Mouse (Mus musculus) naive thymus-derived CD4-positive, alpha-beta T cell, adult 2 months (primary cell): ENCODE data around the gene Kif26a.

Experiments used
- DNase-seq: peaks from one replicate; pipeline ENCODE4 v3.0.0-alpha.2; 2011; ENCODE audit warnings: low read depth

The Kif26a gene

GRCm38 (mm10) chr12:112145875-112146651 is at the start of gene Kif26a:
Kif26a (plus strand) TSS chr12:112146208.
- peak; percentile 53 for DNase-seq

DNA sequence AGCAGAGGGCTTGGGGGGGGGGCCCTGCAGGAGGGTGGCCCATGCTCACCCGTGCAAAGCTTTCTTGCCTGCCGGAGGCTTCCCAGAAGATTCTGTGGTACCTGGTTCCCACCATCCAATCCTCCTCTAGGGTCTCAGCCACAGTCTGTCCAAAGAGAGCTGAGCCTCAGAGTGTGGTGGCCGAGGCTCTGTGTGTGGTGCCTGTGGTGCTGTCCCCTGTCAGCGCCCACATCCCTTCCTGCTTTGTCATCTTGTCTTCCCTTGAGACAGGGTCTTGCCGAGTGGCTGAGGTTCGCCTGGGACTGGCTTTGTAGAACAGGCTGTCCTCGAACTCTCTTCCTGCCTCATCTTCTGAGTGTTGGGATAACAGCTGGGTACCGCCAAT is 49.3 kb upstream of the Kif26a start:
- no peak for DNase-seq

GRCm38 (mm10) chr12:112100106-112100505 is 45.9 kb upstream of the Kif26a start:
- DNase-seq: no peak

- DNase-seq: no peak
Observed at GRCm38 (mm10) chr12:112101045-112101444, 45.0 kb upstream of the Kif26a start.

DNA sequence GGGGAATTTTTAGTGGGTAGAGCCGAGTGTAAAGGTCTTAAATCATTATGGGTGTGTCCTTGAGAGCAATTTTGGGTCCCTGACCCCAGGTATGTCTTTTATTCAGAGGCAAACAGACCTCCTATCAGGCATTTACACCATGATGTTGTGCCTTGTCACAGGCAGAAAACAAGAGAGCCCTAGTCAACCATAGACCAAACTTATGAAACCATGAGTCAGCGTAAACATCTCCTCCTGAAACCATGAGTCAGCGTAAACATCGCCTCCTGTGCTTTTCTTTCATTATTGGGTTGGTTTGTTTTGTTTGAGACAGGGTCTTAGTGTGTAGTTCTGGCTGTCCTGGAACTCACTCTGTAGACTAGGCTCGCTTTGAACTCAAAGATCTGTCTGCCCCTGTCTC is 42.8 kb upstream of the Kif26a start:
- DNase-seq: no peak

DNA sequence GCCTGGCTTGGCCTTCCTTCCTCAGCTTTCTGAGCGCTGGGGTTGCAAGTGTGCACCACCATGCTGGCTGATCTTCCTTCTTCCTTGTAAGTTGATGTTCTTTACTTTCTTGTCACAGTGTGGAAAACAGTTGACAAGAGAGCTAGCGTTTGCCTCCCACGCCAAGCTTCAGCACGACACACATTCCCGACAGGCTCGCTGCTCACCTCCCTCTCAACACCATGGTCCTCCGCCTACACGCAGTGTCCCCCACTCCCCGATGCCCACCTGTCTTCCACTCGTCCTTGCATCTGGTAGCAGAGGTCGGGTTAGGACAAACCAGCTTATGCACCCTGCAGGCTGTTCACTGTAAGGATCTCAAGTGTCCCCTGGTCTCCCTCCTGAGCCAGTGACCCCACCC is 41.1 kb upstream of the Kif26a start:
- no peak for DNase-seq

- DNase-seq: no peak
Observed at GRCm38 (mm10) chr12:112106541-112106971, 39.5 kb upstream of the Kif26a start, which contains the start of gene Aspg. Aspg (plus strand) TSS chr12:112106679.

DNA sequence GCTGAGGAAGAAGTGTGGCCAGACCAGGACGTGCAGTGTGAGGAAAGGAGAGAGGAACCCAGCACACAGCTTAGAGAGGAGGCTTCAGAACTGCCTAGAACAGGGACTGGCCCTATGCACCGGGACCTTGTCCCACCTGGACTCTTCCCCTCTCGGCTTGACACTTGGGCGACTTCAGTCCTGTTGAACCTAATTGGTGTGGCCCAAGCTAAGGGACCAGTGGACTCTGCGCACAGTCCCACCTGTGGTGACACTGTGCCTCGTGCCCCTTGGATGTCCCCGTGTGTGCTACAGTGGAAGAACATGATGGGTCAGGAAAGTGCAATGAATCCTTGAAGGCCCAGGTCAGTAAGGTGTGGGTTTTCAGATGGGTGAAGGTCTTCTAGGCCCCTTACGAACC is 38.3 kb upstream of the Kif26a start:
- DNase-seq: no peak

DNA sequence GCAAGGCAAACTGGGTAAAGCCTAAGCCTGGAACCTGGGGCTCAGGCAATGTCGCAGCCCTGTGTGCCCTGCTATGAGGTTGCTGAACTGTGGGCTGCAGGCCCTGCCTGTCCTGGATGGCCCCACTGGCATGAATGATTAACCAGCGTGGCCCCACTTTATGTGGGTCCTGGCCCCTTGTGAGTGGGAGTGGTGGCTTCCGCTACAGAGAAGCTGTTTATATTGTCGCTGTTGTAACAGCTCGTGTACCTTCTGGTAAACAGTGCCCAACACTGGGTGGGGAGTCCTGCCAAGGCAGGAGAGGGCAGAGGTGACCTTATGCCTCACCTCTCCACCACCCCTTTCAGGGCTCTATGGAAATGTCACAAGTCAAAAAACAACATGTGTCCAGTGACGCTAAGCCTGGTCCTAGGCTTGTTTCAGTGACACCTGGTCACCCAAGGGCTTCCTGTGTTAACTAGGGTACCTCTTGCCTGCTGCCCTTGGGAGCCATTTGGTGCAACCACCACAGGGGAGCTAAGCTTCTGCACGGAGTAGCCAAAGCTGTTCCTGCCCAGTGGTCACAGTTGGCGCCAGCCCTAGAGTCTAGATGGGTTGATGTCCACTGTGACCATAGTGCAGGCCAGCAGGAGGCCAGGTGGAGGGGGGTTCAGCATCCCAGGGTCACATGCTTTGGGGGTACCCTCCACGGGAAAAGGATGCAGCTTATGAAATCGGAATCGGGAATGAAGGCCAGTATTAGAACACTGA is 37.1 kb upstream of the Kif26a start:
- DNase-seq: no peak

DNA sequence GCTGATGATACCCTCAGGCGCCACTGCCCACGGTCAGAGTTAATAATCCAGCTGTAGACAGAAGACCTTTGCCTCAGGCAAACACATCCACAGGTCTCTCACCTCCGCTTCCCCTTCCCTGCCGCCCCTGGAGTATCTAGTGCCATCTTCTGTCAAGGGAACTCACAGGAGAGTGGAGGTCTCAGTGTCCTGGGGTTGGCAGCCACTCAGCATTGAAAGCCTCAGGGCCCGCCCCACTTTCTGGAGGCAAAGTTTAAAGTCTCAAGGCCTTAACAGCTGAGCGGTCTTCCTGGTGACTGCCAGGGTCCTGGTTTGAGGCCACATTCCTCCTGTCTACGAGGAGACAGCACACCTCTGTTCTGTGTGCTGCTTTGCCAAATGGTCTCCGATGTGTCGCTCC is 36.3 kb upstream of the Kif26a start:
- DNase-seq: no peak

- no peak for DNase-seq
Observed at GRCm38 (mm10) chr12:112111323-112111722, 34.7 kb upstream of the Kif26a start.

GRCm38 (mm10) chr12:112112235-112112634 is 33.8 kb upstream of the Kif26a start:
- DNase-seq: no peak

DNA sequence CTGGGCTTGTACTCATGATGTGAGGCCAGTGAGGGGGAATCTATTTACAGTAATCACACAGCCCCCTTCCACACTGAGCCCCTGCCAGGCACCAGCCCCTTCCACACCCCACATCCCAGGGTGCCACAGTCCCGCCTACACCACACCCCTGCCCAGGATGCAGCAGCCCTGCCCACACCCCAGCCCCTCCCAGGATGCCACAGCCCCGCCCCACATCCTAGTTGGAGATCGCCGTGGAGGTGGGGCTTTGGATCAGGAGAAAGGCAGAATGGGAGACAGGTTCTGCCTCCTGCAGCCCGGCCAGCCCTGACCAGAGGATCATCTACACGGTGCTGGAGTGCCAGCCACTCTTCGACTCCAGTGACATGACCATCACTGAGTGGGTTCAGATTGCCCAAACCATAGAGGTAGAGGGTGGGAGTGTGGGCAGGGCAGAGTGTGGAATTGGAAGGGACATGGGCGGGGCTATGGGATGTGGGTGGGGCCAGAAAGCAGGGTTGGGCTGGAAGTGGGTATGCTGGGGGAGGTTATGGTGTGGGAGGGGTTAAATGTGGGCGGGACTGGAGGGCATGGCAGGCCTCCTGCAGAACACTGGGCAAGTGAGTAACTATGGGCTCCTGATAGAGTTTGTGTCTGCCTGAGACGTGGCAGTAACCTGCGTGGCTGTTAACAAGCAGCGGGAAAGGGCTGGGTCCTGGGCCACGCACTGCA is 33.2 kb upstream of the Kif26a start:
- DNase-seq: no peak

DNA sequence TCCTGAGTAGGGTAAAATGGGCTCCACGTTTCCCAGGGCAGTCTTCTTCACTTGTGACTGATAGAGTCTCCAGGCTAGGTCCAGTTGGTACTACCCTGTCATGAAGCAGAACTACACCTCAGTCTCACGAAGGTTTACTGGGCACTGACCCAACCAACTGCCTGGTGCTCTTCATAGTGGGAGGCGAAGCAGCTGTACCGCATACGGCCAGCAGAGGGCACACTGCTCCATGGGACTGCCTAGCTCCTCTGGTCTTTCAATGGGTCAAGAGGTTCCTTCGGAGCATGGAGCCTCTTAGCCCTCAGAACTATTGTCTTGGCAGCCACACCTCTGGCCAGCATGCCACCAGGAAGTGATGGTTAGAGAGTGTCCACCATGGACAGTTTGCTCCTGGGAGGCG is 32.3 kb upstream of the Kif26a start:
- peak; percentile 77 for DNase-seq

- DNase-seq: no peak
Observed at GRCm38 (mm10) chr12:112117006-112117405, 29.0 kb upstream of the Kif26a start.

- no peak for DNase-seq
Observed at GRCm38 (mm10) chr12:112117649-112118048, 28.4 kb upstream of the Kif26a start.

DNA sequence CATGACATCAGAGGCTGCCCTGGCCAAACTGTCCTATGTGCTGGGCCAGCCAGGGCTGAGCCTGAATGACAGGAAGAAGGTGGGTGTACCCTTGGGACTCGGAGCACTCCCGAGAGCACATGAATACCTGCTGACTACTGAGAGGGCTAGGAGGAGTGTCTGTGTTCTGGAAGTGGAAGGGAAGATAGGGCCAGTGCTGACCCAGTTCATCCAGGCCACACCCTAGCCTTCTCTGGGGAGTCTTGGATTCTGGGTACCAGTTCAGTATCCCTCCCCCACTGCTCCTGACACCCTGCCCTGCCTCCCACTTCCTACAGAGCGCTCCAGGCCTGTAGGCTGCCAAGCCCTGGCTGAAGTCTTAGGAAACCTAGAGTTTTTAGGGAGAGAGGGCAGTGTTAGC is 24.8 kb upstream of the Kif26a start:
- DNase-seq: no peak

GRCm38 (mm10) chr12:112125903-112126302 is 20.1 kb upstream of the Kif26a start:
- no peak for DNase-seq

DNA sequence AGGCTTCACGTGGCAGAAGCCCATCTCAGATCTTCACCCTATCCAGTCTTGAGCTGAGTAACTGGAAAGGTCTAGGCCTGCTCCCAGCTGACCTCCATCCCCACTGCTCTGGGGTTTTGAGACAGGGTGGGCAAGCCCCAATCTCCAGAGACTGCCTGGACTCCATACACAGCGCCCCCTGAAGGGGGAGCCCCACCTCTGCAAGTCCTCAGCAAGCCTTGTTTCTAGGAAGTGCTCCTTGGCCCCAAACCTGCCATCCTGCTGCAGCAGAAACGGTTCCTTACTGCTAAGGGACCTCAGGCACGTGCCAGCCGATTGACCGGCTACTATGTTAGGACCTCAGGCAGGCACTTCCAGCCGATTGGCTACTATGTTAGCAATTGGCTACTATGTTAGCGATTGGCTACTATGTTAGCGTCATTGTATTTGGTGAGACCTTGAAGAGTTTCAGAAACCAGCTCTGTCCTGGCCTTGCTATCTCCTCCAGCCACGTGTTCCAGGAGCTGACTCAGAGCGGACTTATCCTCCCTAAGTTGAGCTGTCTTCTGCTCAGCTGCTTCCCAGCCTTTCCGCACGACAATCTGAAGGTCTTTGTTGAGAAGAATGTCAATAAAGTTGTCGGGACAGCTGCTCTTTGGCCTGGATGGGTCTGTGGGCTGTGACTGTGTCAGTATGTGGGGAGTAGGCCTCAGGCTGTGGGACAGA is 18.9 kb upstream of the Kif26a start:
- no peak for DNase-seq

DNA sequence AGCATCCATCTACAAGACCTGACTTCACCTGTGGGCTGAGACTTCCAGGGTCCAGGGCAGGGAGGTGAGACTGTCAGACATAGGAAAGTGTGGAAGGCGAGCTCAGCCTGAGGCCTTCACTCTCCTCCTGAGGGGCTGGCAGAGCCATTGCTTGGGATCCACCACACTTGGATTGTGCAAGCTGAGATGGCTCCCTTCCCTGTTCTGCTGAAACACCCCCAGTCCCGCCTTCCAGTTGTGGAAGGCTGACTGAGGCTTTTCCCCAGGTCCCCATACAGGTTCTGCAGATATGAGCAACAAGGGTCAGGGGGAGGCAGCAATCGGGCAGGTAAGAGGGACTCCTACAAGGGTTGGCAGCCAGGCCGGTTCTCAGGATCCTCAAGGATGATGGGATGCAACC is 17.5 kb upstream of the Kif26a start:
- DNase-seq: no peak

GRCm38 (mm10) chr12:112129300-112129856 is 16.6 kb upstream of the Kif26a start:
- no peak for DNase-seq
